Mouse (Mus musculus): ENCODE data around the gene Ccnd1. TPM values are rescaled to one million over a fixed set of nuclear protein-coding genes. Genes with fewer than 3 reads are reported as not detected.

Gene Ccnd1
- polyA plus RNA-seq, 1 experiment from 2014 or later: 59.0 TPM

- ATAC-seq (ENCODE audit: insufficient read depth, low FRiP score): no peak
- Histone ChIP-seq H3K27ac (ENCODE audit: low read length) (no peak overlapping the region), H3K4me1 (ENCODE audit: control insufficient read depth, insufficient read depth, low read length) (peaks cover 2% of the 10 kb centered on the region; the same call in 1 of the 2 replicates), H3K4me2 (ENCODE audit: low read depth, low read length) (no peak overlapping the region), H3K36me3 (ENCODE audit: control insufficient read depth, insufficient read depth, low read length) (no peaks in the 10 kb centered on the region), H3K9ac (ENCODE audit: low read length) (no peak overlapping the region), H3K4me3 (replicated peaks; ENCODE audit: low read length) (no peak overlapping the region), H3K27me3 (ENCODE audit: control insufficient read depth, insufficient read depth, low read length) (no peaks in the 10 kb centered on the region), H3K9me3 (replicated peaks; ENCODE audit: control insufficient read depth, low read length) (no peaks in the 10 kb centered on the region)
- WGBS: 71% methylated on average over 5 of the region's 5 CpGs
Observed at GRCm38 (mm10) chr7:144934901-144935300, 4.8 kb downstream of the Ccnd1 start.

- no peaks in the 10 kb centered on the region for H3K4me1 ChIP-seq (ENCODE audit: control insufficient read depth, insufficient read depth, low read length)
- ATAC-seq (ENCODE audit: insufficient read depth, low FRiP score): no peak
- H3K4me3 ChIP-seq (replicated peaks; ENCODE audit: low read length): no peak overlapping the region
- WGBS: 89% methylated on average over 8 of the region's 8 CpGs
- H3K9ac ChIP-seq (ENCODE audit: low read length): no peak overlapping the region
- no peak overlapping the region for H3K4me2 ChIP-seq (ENCODE audit: low read depth, low read length)
- H3K27ac ChIP-seq (ENCODE audit: low read length): no peak overlapping the region
- no peaks in the 10 kb centered on the region for H3K27me3 ChIP-seq (ENCODE audit: control insufficient read depth, insufficient read depth, low read length)
- no peaks in the 10 kb centered on the region for H3K9me3 ChIP-seq (replicated peaks; ENCODE audit: control insufficient read depth, low read length)
- no peaks in the 10 kb centered on the region for H3K36me3 ChIP-seq (ENCODE audit: control insufficient read depth, insufficient read depth, low read length)
Observed at GRCm38 (mm10) chr7:144933796-144934195, 5.9 kb downstream of the Ccnd1 start.

- Histone ChIP-seq H3K4me1 (ENCODE audit: control insufficient read depth, insufficient read depth, low read length) (no peaks in the 10 kb centered on the region), H3K27ac (ENCODE audit: low read length) (no peak overlapping the region), H3K36me3 (ENCODE audit: control insufficient read depth, insufficient read depth, low read length) (no peaks in the 10 kb centered on the region), H3K9ac (ENCODE audit: low read length) (no peak overlapping the region), H3K9me3 (replicated peaks; ENCODE audit: control insufficient read depth, low read length) (no peaks in the 10 kb centered on the region), H3K4me3 (replicated peaks; ENCODE audit: low read length) (no peak overlapping the region), H3K27me3 (ENCODE audit: control insufficient read depth, insufficient read depth, low read length) (no peaks in the 10 kb centered on the region), H3K4me2 (ENCODE audit: low read depth, low read length) (no peak overlapping the region)
- ATAC-seq (ENCODE audit: insufficient read depth, low FRiP score): no peak
- WGBS: 83% methylated on average over 3 of the region's 3 CpGs
Observed at GRCm38 (mm10) chr7:144933336-144933735, 6.4 kb downstream of the Ccnd1 start.

GRCm38 (mm10) chr7:144932389-144932937 lies 7.3 kb downstream of the Ccnd1 start:
- no peak for ATAC-seq (ENCODE audit: insufficient read depth, low FRiP score)
- H3K9me3 ChIP-seq (replicated peaks; ENCODE audit: control insufficient read depth, low read length): no peaks in the 10 kb centered on the region

GRCm38 (mm10) chr7:144931778-144932177 lies 7.9 kb downstream of the Ccnd1 start:
- no peaks in the 10 kb centered on the region for H3K4me1 ChIP-seq (ENCODE audit: control insufficient read depth, insufficient read depth, low read length)
- no peak overlapping the region for H3K9ac ChIP-seq (ENCODE audit: low read length)
- no peak overlapping the region for H3K27ac ChIP-seq (ENCODE audit: low read length)
- H3K4me3 ChIP-seq (replicated peaks; ENCODE audit: low read length): no peak overlapping the region
- WGBS: 13% methylated on average over 3 of the region's 3 CpGs
- ATAC-seq (ENCODE audit: insufficient read depth, low FRiP score): no peak
- H3K27me3 ChIP-seq (ENCODE audit: control insufficient read depth, insufficient read depth, low read length): no peaks in the 10 kb centered on the region
- no peaks in the 10 kb centered on the region for H3K9me3 ChIP-seq (replicated peaks; ENCODE audit: control insufficient read depth, low read length)
- H3K36me3 ChIP-seq (ENCODE audit: control insufficient read depth, insufficient read depth, low read length): no peaks in the 10 kb centered on the region
- no peak overlapping the region for H3K4me2 ChIP-seq (ENCODE audit: low read depth, low read length)

More at GRCm38 (mm10) chr7:144932389-144932937, 7.3 kb downstream of the Ccnd1 start:
- no peaks in the 10 kb centered on the region for H3K27me3 ChIP-seq (ENCODE audit: control insufficient read depth, insufficient read depth, low read length)
- WGBS: 60% methylated on average over 18 of the region's 18 CpGs
- H3K4me2 ChIP-seq (ENCODE audit: low read depth, low read length): no peak overlapping the region
- no peak overlapping the region for H3K9ac ChIP-seq (ENCODE audit: low read length)
- no peak overlapping the region for H3K27ac ChIP-seq (ENCODE audit: low read length)
- H3K36me3 ChIP-seq (ENCODE audit: control insufficient read depth, insufficient read depth, low read length): no peaks in the 10 kb centered on the region
- H3K4me3 ChIP-seq (replicated peaks; ENCODE audit: low read length): no peak overlapping the region
- no peaks in the 10 kb centered on the region for H3K4me1 ChIP-seq (ENCODE audit: control insufficient read depth, insufficient read depth, low read length)

GRCm38 (mm10) chr7:144929931-144930330 lies 9.8 kb downstream of the Ccnd1 start:
- H3K27me3 ChIP-seq (ENCODE audit: control insufficient read depth, insufficient read depth, low read length): no peaks in the 10 kb centered on the region
- H3K27ac ChIP-seq (ENCODE audit: low read length): no peak overlapping the region
- no peak for ATAC-seq (ENCODE audit: insufficient read depth, low FRiP score)
- H3K36me3 ChIP-seq (ENCODE audit: control insufficient read depth, insufficient read depth, low read length): no peaks in the 10 kb centered on the region
- H3K9ac ChIP-seq (ENCODE audit: low read length): no peak overlapping the region
- 67% methylated on average over 5 of the region's 5 CpGs for WGBS
- no peak overlapping the region for H3K4me2 ChIP-seq (ENCODE audit: low read depth, low read length)
- H3K9me3 ChIP-seq (replicated peaks; ENCODE audit: control insufficient read depth, low read length): no peaks in the 10 kb centered on the region
- no peak overlapping the region for H3K4me3 ChIP-seq (replicated peaks; ENCODE audit: low read length)
- H3K4me1 ChIP-seq (ENCODE audit: control insufficient read depth, insufficient read depth, low read length): no peaks in the 10 kb centered on the region

GRCm38 (mm10) chr7:144929506-144929905 lies 10.2 kb downstream of the Ccnd1 start:
- Histone ChIP-seq H3K4me2 (ENCODE audit: low read depth, low read length) (no peak overlapping the region), H3K4me3 (replicated peaks; ENCODE audit: low read length) (no peak overlapping the region), H3K27ac (ENCODE audit: low read length) (no peak overlapping the region), H3K27me3 (ENCODE audit: control insufficient read depth, insufficient read depth, low read length) (no peaks in the 10 kb centered on the region), H3K4me1 (ENCODE audit: control insufficient read depth, insufficient read depth, low read length) (no peaks in the 10 kb centered on the region), H3K9ac (ENCODE audit: low read length) (no peak overlapping the region), H3K9me3 (replicated peaks; ENCODE audit: control insufficient read depth, low read length) (no peaks in the 10 kb centered on the region), H3K36me3 (ENCODE audit: control insufficient read depth, insufficient read depth, low read length) (no peaks in the 10 kb centered on the region)
- WGBS: 64% methylated on average over 8 of the region's 8 CpGs
- ATAC-seq (ENCODE audit: insufficient read depth, low FRiP score): no peak

- Histone ChIP-seq H3K4me3 (replicated peaks; ENCODE audit: low read length) (no peak overlapping the region), H3K9me3 (replicated peaks; ENCODE audit: control insufficient read depth, low read length) (no peaks in the 10 kb centered on the region), H3K27me3 (ENCODE audit: control insufficient read depth, insufficient read depth, low read length) (no peaks in the 10 kb centered on the region), H3K4me2 (ENCODE audit: low read depth, low read length) (no peak overlapping the region), H3K36me3 (ENCODE audit: control insufficient read depth, insufficient read depth, low read length) (no peaks in the 10 kb centered on the region), H3K4me1 (ENCODE audit: control insufficient read depth, insufficient read depth, low read length) (no peaks in the 10 kb centered on the region), H3K27ac (ENCODE audit: low read length) (no peak overlapping the region), H3K9ac (ENCODE audit: low read length) (no peak overlapping the region)
- 77% methylated on average over 6 of the region's 6 CpGs for WGBS
- no peak for ATAC-seq (ENCODE audit: insufficient read depth, low FRiP score)
Observed at GRCm38 (mm10) chr7:144928889-144929210, 10.9 kb downstream of the Ccnd1 start.

- WGBS: 71% methylated on average over 4 of the region's 4 CpGs
- no peaks in the 10 kb centered on the region for H3K36me3 ChIP-seq (ENCODE audit: control insufficient read depth, insufficient read depth, low read length)
Observed at GRCm38 (mm10) chr7:144928009-144928888, 11.5 kb downstream of the Ccnd1 start.

More at GRCm38 (mm10) chr7:144928009-144928888, 11.5 kb downstream of the Ccnd1 start:
- no peaks in the 10 kb centered on the region for H3K9me3 ChIP-seq (replicated peaks; ENCODE audit: control insufficient read depth, low read length)
- H3K4me3 ChIP-seq (replicated peaks; ENCODE audit: low read length): no peak overlapping the region
- no peak overlapping the region for H3K27ac ChIP-seq (ENCODE audit: low read length)
- H3K9ac ChIP-seq (ENCODE audit: low read length): no peak overlapping the region
- no peaks in the 10 kb centered on the region for H3K4me1 ChIP-seq (ENCODE audit: control insufficient read depth, insufficient read depth, low read length)
- no peak for ATAC-seq (ENCODE audit: insufficient read depth, low FRiP score)
- H3K27me3 ChIP-seq (ENCODE audit: control insufficient read depth, insufficient read depth, low read length): no peaks in the 10 kb centered on the region
- no peak overlapping the region for H3K4me2 ChIP-seq (ENCODE audit: low read depth, low read length)
